ENCODE assay signal across 23 mouse cellular contexts in genomic region chr1:54808401-54809097, GRCm38 (mm10).
"Had no signal": no experiment of that assay in that cellular context is flagged by ENCODE, and none has a peak within 500 bp of the region (broad histone marks: within the 10 kb centered on the region; RNA-seq: fewer than 3 reads in every experiment).

No protein-coding gene starts in this region.

- DNase-seq: gastrocnemius, postnatal 14 days; gastrocnemius, postnatal 36 days; heart, postnatal 10 days; heart, postnatal 36 days; kidney, adult 11 months; kidney, adult 2 months; kidney, adult 9 months; kidney, postnatal 14 days; kidney, postnatal 36 days; layer of hippocampus, adult 9-11 months; layer of hippocampus, postnatal 36 days; left cerebral cortex, postnatal 4 days had no signal

- H3K4me3 ChIP-seq: heart, adult 2 months; heart, embryonic 12.5 days; hindbrain, embryonic 13.5 days; hindbrain, embryonic 15.5 days; kidney, embryonic 15.5 days; limb, embryonic 13.5 days; limb, embryonic 15.5 days; liver, embryonic 12.5 days had no signal

- H3K27ac ChIP-seq: heart, adult 2 months; hindbrain, embryonic 13.5 days; hindbrain, embryonic 15.5 days; hindbrain, postnatal 0 days; kidney, embryonic 15.5 days; kidney, postnatal 0 days; limb, embryonic 13.5 days; limb, embryonic 15.5 days; liver, embryonic 12.5 days; liver, embryonic 14.5 days had no signal

- H3K4me1 ChIP-seq: hindbrain, embryonic 13.5 days; hindbrain, embryonic 15.5 days; kidney, embryonic 15.5 days; limb, embryonic 13.5 days had no signal

- H3K36me3 ChIP-seq: heart, embryonic 12.5 days; hindbrain, embryonic 13.5 days; hindbrain, embryonic 15.5 days; kidney, embryonic 15.5 days; limb, embryonic 13.5 days; limb, embryonic 15.5 days; liver, embryonic 12.5 days had no signal

- H3K27me3 ChIP-seq: heart, embryonic 12.5 days; hindbrain, embryonic 13.5 days; hindbrain, embryonic 15.5 days; kidney, embryonic 15.5 days; limb, embryonic 13.5 days; limb, embryonic 15.5 days; liver, embryonic 12.5 days had no signal

- H3K9me3 ChIP-seq: heart, embryonic 12.5 days; hindbrain, embryonic 13.5 days; hindbrain, embryonic 15.5 days; kidney, embryonic 15.5 days; limb, embryonic 13.5 days; limb, embryonic 15.5 days; liver, embryonic 12.5 days had no signal
